In genomic region chr9:60870451-60870850, GRCm38 (mm10) we compare ENCODE assay signal across 26 mouse cellular contexts.
DNase-seq lines count a peak whose midpoint lies in the region; ATAC-seq and TF ChIP-seq lines count a peak whose summit lies in the region.
"Had no signal": no experiment of that assay in that cellular context is flagged by ENCODE, and none has a peak within 500 bp of the region (broad histone marks: within the 10 kb centered on the region; RNA-seq: fewer than 3 reads in every experiment).

No protein-coding gene starts in this region.

- TF ChIP-seq EP300 in CH12.LX (IDR thresholded peaks at IDR 0.05; ENCODE audit: low read length), result no peak
- peak; percentile 47 to 53; a peak in 3 of 4 replicates for TF ChIP-seq EP300 in MEL (IDR thresholded peaks at IDR 0.05; ENCODE audit: low read depth in 1 of 2, low read length in 2 of 2)

- no peak for TF ChIP-seq CTCF in CH12.LX (conservative IDR thresholded peaks at IDR 0.05 in 1 of 2, IDR thresholded peaks at IDR 0.05 in 1 of 2; ENCODE audit: low read depth in 2 of 2, low read length in 2 of 2)
- no peak for TF ChIP-seq CTCF in MEL (IDR thresholded peaks at IDR 0.05 in 2 of 3, conservative IDR thresholded peaks at IDR 0.05 in 1 of 3; ENCODE audit: control insufficient read depth in 1 of 3, insufficient read depth in 1 of 3, low read depth in 2 of 3, low read length in 3 of 3, poor library complexity in 1 of 3, severe bottlenecking in 1 of 3)
- no peak for TF ChIP-seq CTCF in brain, embryonic 14.5 days (IDR thresholded peaks at IDR 0.05; ENCODE audit: borderline replicate concordance, extremely low read depth, insufficient read depth, insufficient read length)

- no peak for TF ChIP-seq RAD21 in CH12.LX (IDR thresholded peaks at IDR 0.05; ENCODE audit: low read depth, low read length)
- no peak for TF ChIP-seq RAD21 in MEL (IDR thresholded peaks at IDR 0.05; ENCODE audit: low read depth, low read length)

- DNase-seq in CH12.LX (ENCODE audit: extremely low read depth), result no peak
- peak; percentile 87 for DNase-seq in MEL (ENCODE audit: low read depth, low spot score)
- DNase-seq in brain, embryonic 14.5 days (ENCODE audit: low read depth), result peak; percentile 42
- DNase-seq: adrenal gland, adult 8-10 months; adrenal gland, postnatal 25 days; B cell, adult 2 months; cerebellum, adult 11 months; cerebellum, adult 2 months; cerebellum, adult 9-11 months; cerebellum, postnatal 25 days; gastrocnemius, postnatal 25 days; heart, adult 2 months; heart, postnatal 14 days; heart, postnatal 4 days; kidney, adult 2 months had no signal

- ATAC-seq in forebrain, embryonic 13.5 days, result no peak
- no peak for ATAC-seq in forebrain, embryonic 15.5 days (replicated peaks)
- no peak for ATAC-seq in kidney, embryonic 16.5 days (ENCODE audit: low FRiP score, low TSS enrichment)
- no peak for ATAC-seq in hindbrain, embryonic 13.5 days (ENCODE audit: low FRiP score)
- ATAC-seq: activated CD4-positive, CD25-positive, alpha-beta regulatory T cell, adult 4 months; intestine, postnatal 0 days had no signal

- no peak overlapping the region for H3K27ac ChIP-seq in forebrain, embryonic 13.5 days
- no peak overlapping the region for H3K27ac ChIP-seq in forebrain, embryonic 15.5 days (replicated peaks)
- no peak overlapping the region for H3K27ac ChIP-seq in CH12.LX (ENCODE audit: insufficient read depth, low read depth)
- peak overlapping the region; percentile 85 for H3K27ac ChIP-seq in MEL (ENCODE audit: control insufficient read depth, low read depth, low read length)
- no peak overlapping the region for H3K27ac ChIP-seq in kidney, embryonic 16.5 days (ENCODE audit: low read length)
- no peak overlapping the region for H3K27ac ChIP-seq in hindbrain, embryonic 13.5 days
- H3K27ac ChIP-seq: embryonic facial prominence, embryonic 12.5 days; embryonic facial prominence, embryonic 15.5 days; heart, adult 2 months; heart, embryonic 10.5 days; heart, embryonic 13.5 days; hindbrain, embryonic 15.5 days had no signal

- no peaks in the 10 kb centered on the region for H3K79me2 ChIP-seq in CH12.LX (replicated peaks; ENCODE audit: control insufficient read depth, extremely low read depth, insufficient read depth, poor library complexity, severe bottlenecking)
- peaks cover 11% of the 10 kb centered on the region for H3K79me2 ChIP-seq in MEL (ENCODE audit: control insufficient read depth, insufficient read depth, low read length, poor library complexity)

- H3K4me2 ChIP-seq in forebrain, embryonic 13.5 days, result peak overlapping the region; percentile 24; the same call in 1 of the 2 replicates
- H3K4me2 ChIP-seq in forebrain, embryonic 15.5 days (replicated peaks), result no peak overlapping the region
- H3K4me2 ChIP-seq in CH12.LX (ENCODE audit: insufficient read depth, low read depth, poor library complexity, severe bottlenecking), result peak overlapping the region; percentile 51
- H3K4me2 ChIP-seq in kidney, embryonic 16.5 days (replicated peaks; ENCODE audit: low read depth, low read length), result no peak overlapping the region
- H3K4me2 ChIP-seq in hindbrain, embryonic 13.5 days, result no peak overlapping the region
- H3K4me2 ChIP-seq: embryonic facial prominence, embryonic 12.5 days; embryonic facial prominence, embryonic 15.5 days; heart, embryonic 13.5 days; hindbrain, embryonic 15.5 days had no signal

- H3K9ac ChIP-seq in forebrain, embryonic 13.5 days, result no peak overlapping the region
- no peak overlapping the region for H3K9ac ChIP-seq in forebrain, embryonic 15.5 days (replicated peaks)
- H3K9ac ChIP-seq in CH12.LX (ENCODE audit: insufficient read depth, low read depth) (no peak overlapping the region), MEL (ENCODE audit: control insufficient read depth, low read depth, low read length, poor library complexity, severe bottlenecking) (peak overlapping the region; percentile 75)
- no peak overlapping the region for H3K9ac ChIP-seq in kidney, embryonic 16.5 days (replicated peaks; ENCODE audit: low read length)
- no peak overlapping the region for H3K9ac ChIP-seq in hindbrain, embryonic 13.5 days
- H3K9ac ChIP-seq: embryonic facial prominence, embryonic 12.5 days; embryonic facial prominence, embryonic 15.5 days; heart, embryonic 13.5 days; hindbrain, embryonic 15.5 days had no signal

- no peak for TF ChIP-seq POLR2A in CH12.LX (IDR thresholded peaks at IDR 0.05; ENCODE audit: low read depth, low read length)
- TF ChIP-seq POLR2A in MEL (IDR thresholded peaks at IDR 0.05; ENCODE audit: control insufficient read depth in 1 of 2, insufficient read depth in 1 of 2, low read depth in 1 of 2, low read length in 2 of 2, poor library complexity in 1 of 2), result peak in 1 of 2 experiments; percentile 60; a peak in 2 of 4 replicates
- no peak for TF ChIP-seq POLR2A in brain, embryonic 14.5 days (IDR thresholded peaks at IDR 0.05; ENCODE audit: borderline replicate concordance, extremely low read depth, insufficient read depth, insufficient read length, poor library complexity, severe bottlenecking)

- peaks cover 11% of the 10 kb centered on the region; the same call in 1 of the 2 replicates for H3K36me3 ChIP-seq in forebrain, embryonic 13.5 days (ENCODE audit: poor library complexity, severe bottlenecking)
- no peaks in the 10 kb centered on the region for H3K36me3 ChIP-seq in forebrain, embryonic 15.5 days
- H3K36me3 ChIP-seq in CH12.LX (replicated peaks in 1 of 2; ENCODE audit: control insufficient read depth in 1 of 2, insufficient read depth in 1 of 2, low read length in 1 of 2), result no peaks in the 10 kb centered on the region
- H3K36me3 ChIP-seq in MEL (ENCODE audit: control insufficient read depth in 1 of 2, insufficient read depth in 2 of 2, low read length in 2 of 2), result peaks cover 0 to 2% of the 10 kb centered on the region in 2 experiments; a peak in 1 of 4 replicates
- H3K36me3 ChIP-seq in kidney, embryonic 16.5 days (ENCODE audit: insufficient read depth, low read length), result peaks cover 38% of the 10 kb centered on the region
- H3K36me3 ChIP-seq in hindbrain, embryonic 13.5 days, result peaks cover 8% of the 10 kb centered on the region; the same call in 1 of the 2 replicates
- H3K36me3 ChIP-seq: hindbrain, embryonic 15.5 days had no signal

- in situ Hi-C loops in CH12.LX (cut with MboI; ENCODE audit: low pct_ligation_motif_present, low pct_unique_long_range_greater_than_20kb, low sequenced_read_pairs), result no loop called here

- 82% methylated on average over 18 of the region's 18 CpGs for WGBS in forebrain, embryonic 13.5 days
- WGBS in forebrain, embryonic 15.5 days, result 73% methylated on average over 18 of the region's 18 CpGs
- WGBS in kidney, embryonic 16.5 days, result 80% methylated on average over 18 of the region's 18 CpGs
- 87% methylated on average over 18 of the region's 18 CpGs for WGBS in hindbrain, embryonic 13.5 days

- H3K4me1 ChIP-seq in forebrain, embryonic 13.5 days, result peaks cover 36% of the 10 kb centered on the region
- peaks cover 41% of the 10 kb centered on the region for H3K4me1 ChIP-seq in forebrain, embryonic 15.5 days
- peaks cover 6 to 8% of the 10 kb centered on the region in 2 experiments for H3K4me1 ChIP-seq in CH12.LX (ENCODE audit: control insufficient read depth in 1 of 2, insufficient read depth in 2 of 2)
- H3K4me1 ChIP-seq in MEL (ENCODE audit: control insufficient read depth in 1 of 2, insufficient read depth in 2 of 2, low read length in 2 of 2), result peaks cover 0 to 8% of the 10 kb centered on the region in 2 experiments; a peak in 1 of 4 replicates
- H3K4me1 ChIP-seq in kidney, embryonic 16.5 days (ENCODE audit: insufficient read depth, low read length), result no peaks in the 10 kb centered on the region
- H3K4me1 ChIP-seq in hindbrain, embryonic 13.5 days (replicated peaks), result peaks cover 15% of the 10 kb centered on the region
- H3K4me1 ChIP-seq: heart, embryonic 10.5 days had no signal

- H3K9me3 ChIP-seq in forebrain, embryonic 13.5 days (replicated peaks), result no peaks in the 10 kb centered on the region
- no peaks in the 10 kb centered on the region for H3K9me3 ChIP-seq in forebrain, embryonic 15.5 days
- H3K9me3 ChIP-seq in CH12.LX (replicated peaks; ENCODE audit: low read length) (no peaks in the 10 kb centered on the region), MEL (replicated peaks; ENCODE audit: insufficient read depth, low read length) (no peaks in the 10 kb centered on the region)
- H3K9me3 ChIP-seq in kidney, embryonic 16.5 days (ENCODE audit: low read length), result no peaks in the 10 kb centered on the region
- H3K9me3 ChIP-seq in hindbrain, embryonic 13.5 days, result no peaks in the 10 kb centered on the region
- H3K9me3 ChIP-seq: embryonic facial prominence, embryonic 12.5 days; embryonic facial prominence, embryonic 15.5 days; heart, embryonic 10.5 days; heart, embryonic 13.5 days; hindbrain, embryonic 15.5 days had no signal

- no peaks in the 10 kb centered on the region for H3K27me3 ChIP-seq in forebrain, embryonic 13.5 days
- no peaks in the 10 kb centered on the region for H3K27me3 ChIP-seq in forebrain, embryonic 15.5 days
- peaks cover 2% of the 10 kb centered on the region for H3K27me3 ChIP-seq in CH12.LX (replicated peaks)
- H3K27me3 ChIP-seq in MEL (ENCODE audit: control insufficient read depth in 1 of 2, insufficient read depth in 2 of 2, low read length in 2 of 2), result no peaks in the 10 kb centered on the region
- no peaks in the 10 kb centered on the region for H3K27me3 ChIP-seq in kidney, embryonic 16.5 days (ENCODE audit: insufficient read depth, low read length)
- no peaks in the 10 kb centered on the region for H3K27me3 ChIP-seq in hindbrain, embryonic 13.5 days
- H3K27me3 ChIP-seq: embryonic facial prominence, embryonic 12.5 days; embryonic facial prominence, embryonic 15.5 days; heart, embryonic 13.5 days; hindbrain, embryonic 15.5 days had no signal

- no peak overlapping the region for H3K4me3 ChIP-seq in forebrain, embryonic 13.5 days
- no peak overlapping the region for H3K4me3 ChIP-seq in forebrain, embryonic 15.5 days
- H3K4me3 ChIP-seq in CH12.LX (replicated peaks in 1 of 3; ENCODE audit: low read depth in 2 of 3, low read length in 2 of 3, poor library complexity in 1 of 3) (no peak overlapping the region), MEL (ENCODE audit: control insufficient read depth in 1 of 2, insufficient read depth in 1 of 2, low read depth in 2 of 2, low read length in 2 of 2) (peak overlapping the region; percentile 54 to 79)
- H3K4me3 ChIP-seq in kidney, embryonic 16.5 days (ENCODE audit: low read length), result no peak overlapping the region
- H3K4me3 ChIP-seq in hindbrain, embryonic 13.5 days, result no peak overlapping the region
- H3K4me3 ChIP-seq: embryonic facial prominence, embryonic 12.5 days; embryonic facial prominence, embryonic 15.5 days; heart, adult 2 months; heart, embryonic 10.5 days; heart, embryonic 13.5 days; hindbrain, embryonic 15.5 days had no signal

- dilution Hi-C loops in CH12.LX (cut with MboI; ENCODE audit: extremely low pct_ligation_motif_present, extremely low pct_unique_long_range_greater_than_20kb, low sequenced_read_pairs), result no loop called here

TF ChIP-seq in CH12.LX, 34 proteins besides CTCF, POLR2A, EP300 and RAD21 (continues in another document):
- TF ChIP-seq CHD2 (IDR thresholded peaks at IDR 0.05; ENCODE audit: low read length), result no peak
- TF ChIP-seq MAZ (IDR thresholded peaks at IDR 0.05; ENCODE audit: low read depth, low read length), result no peak
- no peak for TF ChIP-seq CHD1 (IDR thresholded peaks at IDR 0.05; ENCODE audit: low read depth, low read length)

TF ChIP-seq in MEL, 35 proteins besides CTCF, POLR2A, EP300 and RAD21 (continues in another document):
- TF ChIP-seq TAL1 (IDR thresholded peaks at IDR 0.05; ENCODE audit: low read length) (peak; percentile 83), TBP (IDR thresholded peaks at IDR 0.05; ENCODE audit: low read depth, low read length) (peak; percentile 69; the same call in 1 of the 2 replicates)

Comparison
In these comparisons a context has a peak if more than half of its experiments do, and no peak if none do; other contexts are left out.
1. H3K4me2 ChIP-seq: peak in forebrain, embryonic 13.5 days (single experiment) and CH12.LX (single experiment); none in forebrain, embryonic 15.5 days (single experiment), kidney, embryonic 16.5 days (single experiment) and hindbrain, embryonic 13.5 days (single experiment).
2. H3K4me3 ChIP-seq: peak in MEL (2 of 2); none in forebrain, embryonic 13.5 days (single experiment), forebrain, embryonic 15.5 days (single experiment), CH12.LX (0 of 3), kidney, embryonic 16.5 days (single experiment) and hindbrain, embryonic 13.5 days (single experiment).